21 mouse cellular contexts compared by ENCODE assay signal in the genomic region with DNA sequence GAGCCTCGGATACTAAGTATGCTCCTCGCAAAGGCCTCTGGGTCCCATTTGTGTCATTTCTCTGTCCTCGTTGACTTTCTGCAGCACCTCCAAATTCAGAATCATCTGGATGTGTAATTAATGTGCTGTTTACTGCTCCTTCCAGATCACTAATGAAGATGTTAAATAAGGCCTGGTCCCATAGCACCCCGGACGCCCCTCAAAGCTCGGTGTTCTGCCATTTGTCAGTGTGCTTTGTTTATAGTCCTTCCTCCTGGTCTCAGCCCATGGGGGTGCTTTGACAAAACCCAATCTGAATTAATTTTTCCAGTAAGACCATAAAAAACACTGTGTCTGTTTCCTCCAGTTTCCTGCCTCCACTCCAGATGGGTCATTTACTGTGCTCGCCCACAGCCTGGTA. TPM values are rescaled to one million over a fixed set of nuclear protein-coding genes. Genes with fewer than 3 reads are reported as not detected.
DNase-seq lines count a peak whose midpoint lies in the region; ATAC-seq lines count a peak whose summit lies in the region.
"Had no signal": no experiment of that assay in that cellular context is flagged by ENCODE, and none has a peak within 500 bp of the region (broad histone marks: within the 10 kb centered on the region; RNA-seq: fewer than 3 reads in every experiment).

No protein-coding gene starts in this region.

- H3K9ac ChIP-seq in hindbrain, embryonic 15.5 days, result no peak overlapping the region
- H3K9ac ChIP-seq in hindbrain, embryonic 16.5 days (ENCODE audit: low read depth, low read length), result no peak overlapping the region
- no peak overlapping the region for H3K9ac ChIP-seq in neural tube, embryonic 12.5 days
- no peak overlapping the region for H3K9ac ChIP-seq in limb, embryonic 12.5 days (replicated peaks)
- no peak overlapping the region for H3K9ac ChIP-seq in neural tube, embryonic 15.5 days (replicated peaks)
- H3K9ac ChIP-seq in liver, embryonic 11.5 days (ENCODE audit: low read depth, low read length), result no peak overlapping the region
- H3K9ac ChIP-seq: embryonic facial prominence, embryonic 13.5 days; forebrain, embryonic 13.5 days; heart, embryonic 13.5 days had no signal

- no peak for DNase-seq in neural tube, embryonic 10.5 days (ENCODE audit: extremely low spot score, low spot score)
- DNase-seq in liver, embryonic 11.5 days (ENCODE audit: low spot score), result no peak
- DNase-seq: adrenal gland, postnatal 14 days; cerebellum, adult 11-12 months; cerebellum, adult 9-10 months; cerebellum, postnatal 25 days; gastrocnemius, adult 2 months; gastrocnemius, postnatal 25 days; heart, postnatal 36 days had no signal

- ATAC-seq in hindbrain, embryonic 15.5 days (ENCODE audit: low FRiP score, low read depth), result no peak
- no peak for ATAC-seq in hindbrain, embryonic 16.5 days
- ATAC-seq in neural tube, embryonic 12.5 days (ENCODE audit: low FRiP score, low read depth), result 0 out of 2 replicates have a peak, but pooled peaks have one; percentile 31
- ATAC-seq in limb, embryonic 12.5 days (ENCODE audit: insufficient number of reproducible peaks, insufficient read depth, low FRiP score, low TSS enrichment, low read depth), result no peak
- ATAC-seq in neural tube, embryonic 15.5 days (ENCODE audit: low FRiP score), result peak; percentile 56
- no peak for ATAC-seq in liver, embryonic 11.5 days (replicated peaks; ENCODE audit: low FRiP score)
- ATAC-seq: activated CD4-positive, CD25-positive, alpha-beta regulatory T cell, adult 4 months; forebrain, embryonic 13.5 days; hindbrain, postnatal 0 days; Patski had no signal

- no peaks in the 10 kb centered on the region for H3K27me3 ChIP-seq in hindbrain, embryonic 15.5 days
- no peaks in the 10 kb centered on the region for H3K27me3 ChIP-seq in hindbrain, embryonic 16.5 days (replicated peaks; ENCODE audit: control insufficient read depth, insufficient read depth, low read length)
- no peaks in the 10 kb centered on the region for H3K27me3 ChIP-seq in neural tube, embryonic 12.5 days (replicated peaks)
- no peaks in the 10 kb centered on the region for H3K27me3 ChIP-seq in limb, embryonic 12.5 days
- no peaks in the 10 kb centered on the region for H3K27me3 ChIP-seq in neural tube, embryonic 15.5 days (replicated peaks)
- no peaks in the 10 kb centered on the region for H3K27me3 ChIP-seq in liver, embryonic 11.5 days (replicated peaks; ENCODE audit: control insufficient read depth, insufficient read depth, low read length)
- H3K27me3 ChIP-seq: CH12.LX; embryonic facial prominence, embryonic 13.5 days; forebrain, embryonic 13.5 days; heart, embryonic 13.5 days; Patski had no signal

- 49% methylated on average over 7 of the region's 7 CpGs for WGBS in hindbrain, embryonic 15.5 days
- WGBS in hindbrain, embryonic 16.5 days, result 70% methylated on average over 7 of the region's 7 CpGs
- WGBS in neural tube, embryonic 12.5 days, result 48% methylated on average over 7 of the region's 7 CpGs
- WGBS in limb, embryonic 12.5 days, result 60% methylated on average over 7 of the region's 7 CpGs
- WGBS in neural tube, embryonic 15.5 days, result 25% methylated on average over 7 of the region's 7 CpGs
- WGBS in liver, embryonic 11.5 days, result 86% methylated on average over 7 of the region's 7 CpGs

- no peak overlapping the region for H3K4me2 ChIP-seq in hindbrain, embryonic 15.5 days
- H3K4me2 ChIP-seq in hindbrain, embryonic 16.5 days (ENCODE audit: low read length), result no peak overlapping the region
- no peak overlapping the region for H3K4me2 ChIP-seq in neural tube, embryonic 12.5 days (replicated peaks)
- no peak overlapping the region for H3K4me2 ChIP-seq in limb, embryonic 12.5 days
- no peak overlapping the region for H3K4me2 ChIP-seq in neural tube, embryonic 15.5 days
- no peak overlapping the region for H3K4me2 ChIP-seq in liver, embryonic 11.5 days
- H3K4me2 ChIP-seq: embryonic facial prominence, embryonic 13.5 days; forebrain, embryonic 13.5 days; heart, embryonic 13.5 days had no signal

- peaks cover 36% of the 10 kb centered on the region for H3K4me1 ChIP-seq in hindbrain, embryonic 15.5 days (replicated peaks)
- H3K4me1 ChIP-seq in hindbrain, embryonic 16.5 days (ENCODE audit: control insufficient read depth, insufficient read depth, low read depth, low read length), result peaks cover 12% of the 10 kb centered on the region
- peaks cover 42% of the 10 kb centered on the region for H3K4me1 ChIP-seq in neural tube, embryonic 12.5 days
- H3K4me1 ChIP-seq in limb, embryonic 12.5 days (replicated peaks), result peaks cover 35% of the 10 kb centered on the region
- H3K4me1 ChIP-seq in neural tube, embryonic 15.5 days, result peaks cover 47% of the 10 kb centered on the region
- no peaks in the 10 kb centered on the region for H3K4me1 ChIP-seq in liver, embryonic 11.5 days (replicated peaks; ENCODE audit: control insufficient read depth, insufficient read depth, low read length)

- H3K27ac ChIP-seq in hindbrain, embryonic 15.5 days (replicated peaks), result 0 out of 2 replicates have a peak overlapping the region, but pooled peaks have one; percentile 34
- H3K27ac ChIP-seq in hindbrain, embryonic 16.5 days (ENCODE audit: low read depth, low read length), result no peak overlapping the region
- H3K27ac ChIP-seq in neural tube, embryonic 12.5 days, result peak overlapping the region; percentile 29; the same call in 1 of the 2 replicates
- H3K27ac ChIP-seq in limb, embryonic 12.5 days, result 0 out of 2 replicates have a peak overlapping the region, but pooled peaks have one; percentile 12
- H3K27ac ChIP-seq in neural tube, embryonic 15.5 days (replicated peaks), result peak overlapping the region; percentile 49
- no peak overlapping the region for H3K27ac ChIP-seq in liver, embryonic 11.5 days (ENCODE audit: low read depth, low read length)
- H3K27ac ChIP-seq: embryonic facial prominence, embryonic 13.5 days; forebrain, embryonic 13.5 days; gastrocnemius, adult 2 months; heart, embryonic 13.5 days; hindbrain, postnatal 0 days had no signal

- H3K36me3 ChIP-seq in hindbrain, embryonic 15.5 days, result no peaks in the 10 kb centered on the region
- H3K36me3 ChIP-seq in hindbrain, embryonic 16.5 days (ENCODE audit: control insufficient read depth, insufficient read depth, low read length), result no peaks in the 10 kb centered on the region
- no peaks in the 10 kb centered on the region for H3K36me3 ChIP-seq in neural tube, embryonic 12.5 days
- no peaks in the 10 kb centered on the region for H3K36me3 ChIP-seq in limb, embryonic 12.5 days
- no peaks in the 10 kb centered on the region for H3K36me3 ChIP-seq in neural tube, embryonic 15.5 days
- no peaks in the 10 kb centered on the region for H3K36me3 ChIP-seq in liver, embryonic 11.5 days (ENCODE audit: control insufficient read depth, insufficient read depth, low read length)
- H3K36me3 ChIP-seq: embryonic facial prominence, embryonic 13.5 days; heart, embryonic 13.5 days had no signal

- H3K4me3 ChIP-seq in hindbrain, embryonic 15.5 days, result no peak overlapping the region
- H3K4me3 ChIP-seq in hindbrain, embryonic 16.5 days (ENCODE audit: low read length), result no peak overlapping the region
- no peak overlapping the region for H3K4me3 ChIP-seq in neural tube, embryonic 12.5 days
- no peak overlapping the region for H3K4me3 ChIP-seq in limb, embryonic 12.5 days (replicated peaks)
- no peak overlapping the region for H3K4me3 ChIP-seq in neural tube, embryonic 15.5 days (replicated peaks)
- H3K4me3 ChIP-seq in liver, embryonic 11.5 days (ENCODE audit: low read depth, low read length), result no peak overlapping the region
- H3K4me3 ChIP-seq: embryonic facial prominence, embryonic 13.5 days; forebrain, embryonic 13.5 days; gastrocnemius, adult 2 months; heart, embryonic 13.5 days had no signal

- no peaks in the 10 kb centered on the region for H3K9me3 ChIP-seq in hindbrain, embryonic 15.5 days
- H3K9me3 ChIP-seq in hindbrain, embryonic 16.5 days (ENCODE audit: control insufficient read depth, low read length), result no peaks in the 10 kb centered on the region
- H3K9me3 ChIP-seq in neural tube, embryonic 12.5 days, result no peaks in the 10 kb centered on the region
- H3K9me3 ChIP-seq in limb, embryonic 12.5 days, result no peaks in the 10 kb centered on the region
- H3K9me3 ChIP-seq in neural tube, embryonic 15.5 days (replicated peaks), result no peaks in the 10 kb centered on the region
- no peaks in the 10 kb centered on the region for H3K9me3 ChIP-seq in liver, embryonic 11.5 days (ENCODE audit: control insufficient read depth, low read length)
- H3K9me3 ChIP-seq: embryonic facial prominence, embryonic 13.5 days; forebrain, embryonic 13.5 days; heart, embryonic 13.5 days had no signal

RNA-seq across cellular contexts. Expression of a gene that starts 28.6 kb away (rescaled TPM):
- 70.9 and 71.8 TPM in 2 replicates for polyA plus RNA-seq in hindbrain, embryonic 15.5 days (2015; fragmentation: Nextera tagmentation; extraction: Ambion mirVana)
- polyA plus RNA-seq in hindbrain, embryonic 16.5 days (2015; fragmentation: Nextera tagmentation; extraction: Ambion mirVana), result 68.3 and 71.7 TPM in 2 replicates
- 54.6 and 57.4 TPM in 2 replicates for polyA plus RNA-seq in neural tube, embryonic 12.5 days (2016; fragmentation: Nextera tagmentation; extraction: Ambion mirVana)
- polyA plus RNA-seq in limb, embryonic 12.5 days (2016; fragmentation: Nextera tagmentation; extraction: Ambion mirVana), result 33.7 and 35.5 TPM in 2 replicates
- polyA plus RNA-seq in neural tube, embryonic 15.5 days (2015; fragmentation: Nextera tagmentation; extraction: Ambion mirVana), result 59.8 and 70.8 TPM in 2 replicates
- polyA plus RNA-seq in liver, embryonic 11.5 days (2014; fragmentation: Nextera tagmentation; extraction: Ambion mirVana), result 39.8 and 40.0 TPM in 2 replicates

RNA-seq across cellular contexts. Expression of a gene that starts 29.9 kb away (rescaled TPM):
- polyA plus RNA-seq in hindbrain, embryonic 15.5 days (2015; fragmentation: Nextera tagmentation; extraction: Ambion mirVana), result 40.2 and 43.1 TPM in 2 replicates
- polyA plus RNA-seq in hindbrain, embryonic 16.5 days (2015; fragmentation: Nextera tagmentation; extraction: Ambion mirVana), result 41.4 and 43.1 TPM in 2 replicates
- 41.0 and 42.4 TPM in 2 replicates for polyA plus RNA-seq in neural tube, embryonic 12.5 days (2016; fragmentation: Nextera tagmentation; extraction: Ambion mirVana)
- 42.1 and 43.0 TPM in 2 replicates for polyA plus RNA-seq in limb, embryonic 12.5 days (2016; fragmentation: Nextera tagmentation; extraction: Ambion mirVana)
- 39.7 and 41.8 TPM in 2 replicates for polyA plus RNA-seq in neural tube, embryonic 15.5 days (2015; fragmentation: Nextera tagmentation; extraction: Ambion mirVana)
- polyA plus RNA-seq in liver, embryonic 11.5 days (2014; fragmentation: Nextera tagmentation; extraction: Ambion mirVana), result 43.2 and 44.2 TPM in 2 replicates

Comparison
In these comparisons a context has a peak if more than half of its experiments do, and no peak if none do; other contexts are left out.
1. H3K27ac ChIP-seq: peak in hindbrain, embryonic 15.5 days (single experiment), neural tube, embryonic 12.5 days (single experiment), limb, embryonic 12.5 days (single experiment) and neural tube, embryonic 15.5 days (single experiment); none in hindbrain, embryonic 16.5 days (single experiment) and liver, embryonic 11.5 days (single experiment).
2. ATAC-seq: peak in neural tube, embryonic 12.5 days (single experiment) and neural tube, embryonic 15.5 days (single experiment); none in hindbrain, embryonic 15.5 days (single experiment), hindbrain, embryonic 16.5 days (single experiment), limb, embryonic 12.5 days (single experiment) and liver, embryonic 11.5 days (single experiment).